8 mouse cellular contexts compared by ENCODE assay signal in the genomic region with DNA sequence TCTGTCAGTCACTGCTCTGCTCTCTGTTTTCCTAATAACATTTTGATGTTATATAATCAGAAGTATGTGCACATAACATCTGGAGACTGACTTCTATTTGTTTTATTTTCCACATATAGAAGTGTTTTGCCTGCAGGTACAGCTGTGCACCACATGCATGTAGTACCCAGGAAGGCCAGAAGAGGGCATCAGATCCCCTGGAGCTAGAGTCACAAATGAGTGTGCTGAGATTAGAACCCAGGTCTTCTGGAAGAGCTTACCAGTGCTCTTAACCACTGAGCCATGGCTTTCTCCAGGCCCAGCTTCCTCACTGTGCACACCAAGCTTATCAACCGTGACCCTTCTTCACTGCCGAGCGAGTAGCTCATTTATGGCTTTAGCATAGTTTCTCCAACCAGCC. TPM values are rescaled to one million over a fixed set of nuclear protein-coding genes. Genes with fewer than 3 reads are reported as not detected.
DNase-seq lines count a peak whose midpoint lies in the region; ATAC-seq lines count a peak whose summit lies in the region.

No protein-coding gene starts in this region.

- no peak overlapping the region for H3K4me3 ChIP-seq in liver, embryonic 12.5 days

- H3K27me3 ChIP-seq in liver, embryonic 12.5 days (replicated peaks), result peaks cover 43% of the 10 kb centered on the region

- 68% methylated on average over 3 of the region's 3 CpGs for WGBS in liver, embryonic 12.5 days (ENCODE audit: insufficient replicate concordance)

- no peaks in the 10 kb centered on the region for H3K9me3 ChIP-seq in liver, embryonic 12.5 days (replicated peaks)

- no peak for ATAC-seq in liver, embryonic 12.5 days

- DNase-seq in adrenal gland, postnatal 14 days, result peak; percentile 42
- no peak for DNase-seq in adrenal gland, adult 18-20 months (ENCODE audit: low spot score in 2 of 2)
- peak; percentile 40 for DNase-seq in liver
- DNase-seq in T-cell, adult 2 months (ENCODE audit: low spot score), result peak; percentile 23
- DNase-seq in lung, postnatal 36 days, result peak; percentile 47
- DNase-seq in urinary bladder, postnatal 36 days (ENCODE audit: low spot score in 2 of 2), result no peak
- no peak for DNase-seq in retina, postnatal 1 day

- no peak overlapping the region for H3K4me2 ChIP-seq in liver, embryonic 12.5 days

- H3K9ac ChIP-seq in liver, embryonic 12.5 days, result no peak overlapping the region

- H3K27ac ChIP-seq in liver, embryonic 12.5 days, result no peak overlapping the region

- no peaks in the 10 kb centered on the region for H3K4me1 ChIP-seq in liver, embryonic 12.5 days

- H3K36me3 ChIP-seq in liver, embryonic 12.5 days, result no peaks in the 10 kb centered on the region

RNA-seq across cellular contexts. Expression of gene Atp6v1b1, which starts 14.3 kb away (rescaled TPM):
- not detected in 2 replicates for total RNA-seq in adrenal gland, postnatal 14 days (2021)
- not detected for total RNA-seq in adrenal gland, adult 18-20 months (2021)
- not detected in 2 replicates for polyA plus RNA-seq in liver, embryonic 12.5 days (2016; fragmentation: Nextera tagmentation; extraction: Ambion mirVana)

RNA-seq across cellular contexts. Expression of gene Vax2, which starts 17.4 kb away (rescaled TPM):
- total RNA-seq in adrenal gland, postnatal 14 days (2021), result not detected in 2 replicates
- total RNA-seq in adrenal gland, adult 18-20 months (2021), result not detected
- polyA plus RNA-seq in liver, embryonic 12.5 days (2016; fragmentation: Nextera tagmentation; extraction: Ambion mirVana), result not detected in 2 replicates

RNA-seq across cellular contexts. Expression of gene Ankrd53, which starts 34.0 kb away (rescaled TPM):
- total RNA-seq in adrenal gland, postnatal 14 days (2021), result 0.23 TPM in 1 of 2 replicates, not detected in the other
- under 1 TPM in 1 of 2 experiments, not detected in 1; 0.16 TPM for total RNA-seq in adrenal gland, adult 18-20 months (2021)
- polyA plus RNA-seq in liver, embryonic 12.5 days (2016; fragmentation: Nextera tagmentation; extraction: Ambion mirVana), result not detected in 2 replicates

RNA-seq across cellular contexts. Expression of gene Tex261, which starts 47.1 kb away (rescaled TPM):
- total RNA-seq in adrenal gland, postnatal 14 days (2021), result 111 and 143 TPM in 2 replicates
- total RNA-seq in adrenal gland, adult 18-20 months (2021), result 100 to 1,000 TPM; 171 to 183 TPM
- polyA plus RNA-seq in liver, embryonic 12.5 days (2016; fragmentation: Nextera tagmentation; extraction: Ambion mirVana), result 54.6 and 56.1 TPM in 2 replicates

RNA-seq across cellular contexts. Expression of gene Cd207, which starts 50.8 kb away (rescaled TPM):
- total RNA-seq in adrenal gland, postnatal 14 days (2021), result 0.37 and 0.64 TPM in 2 replicates
- under 1 TPM; 0.27 to 0.32 TPM for total RNA-seq in adrenal gland, adult 18-20 months (2021)
- 0.11 TPM in 1 of 2 replicates, not detected in the other for polyA plus RNA-seq in liver, embryonic 12.5 days (2016; fragmentation: Nextera tagmentation; extraction: Ambion mirVana)

Comparison
In these comparisons a context has a peak if more than half of its experiments do, and no peak if none do; other contexts are left out.
1. DNase-seq: peak in adrenal gland, postnatal 14 days (single experiment), liver (single experiment), T-cell, adult 2 months (single experiment) and lung, postnatal 36 days (single experiment); none in adrenal gland, adult 18-20 months (0 of 2), urinary bladder, postnatal 36 days (0 of 2) and retina, postnatal 1 day (single experiment).